Mouse (Mus musculus) limb, embryonic 12.5 days (tissue): ENCODE data around the gene Pappa. TPM values are rescaled to one million over a fixed set of nuclear protein-coding genes. Genes with fewer than 3 reads are reported as not detected.
A peak's percentile ranks its signal among the peaks of the same experiment; 100 is the strongest.

ENCODE experiments used
- ATAC-seq: fragments of 200-750 bp; cut with Nextera tagmentation; 2 replicates; pipeline ENCODE4 v1.8.0; 2017; ENCODE audit warnings: low read depth, moderate TSS enrichment; ENCODE audit not compliant: insufficient number of reproducible peaks, insufficient read depth, low FRiP score, low TSS enrichment
- H3K27ac ChIP-seq: fragments of 300-500 bp; sonication (generic); 2 replicates; pipeline ENCODE4 v1.5.1; 2016; ENCODE audit warnings: mild to moderate bottlenecking, moderate library complexity
- H3K27me3 ChIP-seq: fragments of 300-500 bp; sonication (generic); 2 replicates; pipeline ENCODE4 v1.6.1; 2016; ENCODE audit warnings: mild to moderate bottlenecking, moderate library complexity
- H3K36me3 ChIP-seq: fragments of 300-500 bp; sonication (generic); 2 replicates; pipeline ENCODE4 v1.6.1; 2016; ENCODE audit warnings: mild to moderate bottlenecking, moderate library complexity
- H3K4me1 ChIP-seq: fragments of 300-500 bp; sonication (generic); replicated peaks from 2 replicates; pipeline ENCODE4 v1.6.1; 2016
- H3K4me2 ChIP-seq: fragments of 300-500 bp; sonication (generic); 2 replicates; pipeline ENCODE4 v1.6.1; 2016; ENCODE audit warnings: mild to moderate bottlenecking, moderate library complexity
- H3K4me3 ChIP-seq: fragments of 300-500 bp; sonication (generic); replicated peaks from 2 replicates; pipeline ENCODE4 v1.5.1; 2016; ENCODE audit warnings: mild to moderate bottlenecking
- H3K9ac ChIP-seq: fragments of 300-500 bp; sonication (generic); replicated peaks from 2 replicates; pipeline ENCODE4 v1.6.1; 2016; ENCODE audit warnings: mild to moderate bottlenecking, moderate library complexity
- H3K9me3 ChIP-seq: fragments of 300-500 bp; sonication (generic); 2 replicates; pipeline ENCODE4 v1.6.1; 2016; ENCODE audit warnings: mild to moderate bottlenecking, moderate library complexity
- WGBS: fragments of 180-500 bp; shearing (Covaris S2); methylation state at CpG from one replicate; pipeline ENCODE4 v1.1.7; 2016; 5-methylcytosine and 5-hydroxymethylcytosine counted together
- polyA plus RNA-seq: library from polyadenylated mRNA; unstranded; fragments of >200 nt; fragmentation: Nextera tagmentation; extraction: Ambion mirVana; gene quantifications from 2 replicates; pipeline ENCODE4 v1.2.1, GENCODE M21; 2016

Gene Pappa
- polyA plus RNA-seq, 1 experiment from 2014 or later: 1.1 TPM

- Histone ChIP-seq H3K9ac (no peak overlapping the region), H3K27ac (peak overlapping the region; percentile 1; the same call in 1 of the 2 replicates), H3K27me3 (no peaks in the 10 kb centered on the region), H3K4me2 (peak overlapping the region; percentile 43), H3K4me1 (peaks cover 27% of the 10 kb centered on the region), H3K9me3 (no peaks in the 10 kb centered on the region), H3K36me3 (no peaks in the 10 kb centered on the region), H3K4me3 (no peak overlapping the region)
- peak; percentile 80; the same call in 1 of the 2 replicates for ATAC-seq
- 14% methylated on average over 9 of the region's 9 CpGs for WGBS
These were observed 93.8 kb downstream of the Pappa start for GRCm38 (mm10) chr4:65217651-65218364.

GRCm38 (mm10) chr4:65223901-65224300 lies 99.9 kb downstream of the Pappa start:
- Histone ChIP-seq H3K9me3 (no peaks in the 10 kb centered on the region), H3K27ac (no peak overlapping the region), H3K36me3 (no peaks in the 10 kb centered on the region), H3K4me2 (no peak overlapping the region), H3K4me1 (peaks cover under 1% of the 10 kb centered on the region; the same call in 1 of the 2 replicates), H3K9ac (no peak overlapping the region), H3K4me3 (no peak overlapping the region), H3K27me3 (no peaks in the 10 kb centered on the region)
- whole genome bisulfite sequencing: 79% methylated on average over 4 of the region's 4 CpGs
- no peak for ATAC-seq

GRCm38 (mm10) chr4:65238540-65238998 lies 114.6 kb downstream of the Pappa start:
- H3K4me2 ChIP-seq: no peak overlapping the region
- H3K9ac ChIP-seq: no peak overlapping the region
- no peaks in the 10 kb centered on the region for H3K9me3 ChIP-seq
- ATAC-seq: no peak
- H3K36me3 ChIP-seq: no peaks in the 10 kb centered on the region
- H3K4me1 ChIP-seq: peaks cover 22% of the 10 kb centered on the region
- H3K4me3 ChIP-seq: no peak overlapping the region
- peaks cover 4% of the 10 kb centered on the region; the same call in 1 of the 2 replicates for H3K27me3 ChIP-seq
- no peak overlapping the region for H3K27ac ChIP-seq
- 7% methylated on average over 8 of the region's 8 CpGs for WGBS

GRCm38 (mm10) chr4:65242434-65242931 lies 118.5 kb downstream of the Pappa start:
- H3K36me3 ChIP-seq: no peaks in the 10 kb centered on the region
- no peak for ATAC-seq
- peaks cover 19% of the 10 kb centered on the region for H3K4me1 ChIP-seq
- H3K9me3 ChIP-seq: no peaks in the 10 kb centered on the region
- peaks cover 10% of the 10 kb centered on the region; the same call in 1 of the 2 replicates for H3K27me3 ChIP-seq
- H3K27ac ChIP-seq: no peak overlapping the region
- H3K4me2 ChIP-seq: no peak overlapping the region
- H3K4me3 ChIP-seq: no peak overlapping the region
- H3K9ac ChIP-seq: no peak overlapping the region
- 4% methylated on average over 3 of the region's 3 CpGs for WGBS

- Histone ChIP-seq H3K9me3 (no peaks in the 10 kb centered on the region), H3K27ac (no peak overlapping the region), H3K36me3 (no peaks in the 10 kb centered on the region), H3K4me1 (peaks cover 15% of the 10 kb centered on the region), H3K4me2 (no peak overlapping the region), H3K4me3 (no peak overlapping the region), H3K9ac (no peak overlapping the region), H3K27me3 (peaks cover 10% of the 10 kb centered on the region; the same call in 1 of the 2 replicates)
- 23% methylated on average over 2 of the region's 2 CpGs for WGBS
- no peak for ATAC-seq
These were observed 119.3 kb downstream of the Pappa start for GRCm38 (mm10) chr4:65243245-65243644.

GRCm38 (mm10) chr4:65245015-65245414 lies 121.0 kb downstream of the Pappa start:
- Histone ChIP-seq H3K9ac (no peak overlapping the region), H3K27me3 (peaks cover 10% of the 10 kb centered on the region; the same call in 1 of the 2 replicates), H3K4me1 (peaks cover 7% of the 10 kb centered on the region), H3K36me3 (no peaks in the 10 kb centered on the region), H3K27ac (no peak overlapping the region), H3K4me3 (no peak overlapping the region), H3K9me3 (no peaks in the 10 kb centered on the region), H3K4me2 (no peak overlapping the region)
- whole genome bisulfite sequencing: 47% methylated on average over 4 of the region's 4 CpGs
- no peak for ATAC-seq

- WGBS: 52% methylated on average over 3 of the region's 3 CpGs
- no peak overlapping the region for H3K4me3 ChIP-seq
- ATAC-seq: no peak
These were observed 121.5 kb downstream of the Pappa start for GRCm38 (mm10) chr4:65245440-65245839.

GRCm38 (mm10) chr4:65252193-65252592 lies 128.2 kb downstream of the Pappa start:
- 1% methylated on average over 8 of the region's 8 CpGs for WGBS
- no peak overlapping the region for H3K9ac ChIP-seq
- H3K4me1 ChIP-seq: peaks cover 10% of the 10 kb centered on the region
- no peaks in the 10 kb centered on the region for H3K9me3 ChIP-seq
- H3K36me3 ChIP-seq: no peaks in the 10 kb centered on the region
- no peaks in the 10 kb centered on the region; the same call in 1 of the 2 replicates for H3K27me3 ChIP-seq
- H3K4me3 ChIP-seq: no peak overlapping the region
- peak overlapping the region; percentile 22; the same call in 1 of the 2 replicates for H3K4me2 ChIP-seq
- no peak overlapping the region for H3K27ac ChIP-seq
- ATAC-seq: peak; percentile 73; the same call in 1 of the 2 replicates

More at GRCm38 (mm10) chr4:65245440-65245839, 121.5 kb downstream of the Pappa start:
- no peaks in the 10 kb centered on the region for H3K9me3 ChIP-seq
- no peak overlapping the region for H3K9ac ChIP-seq
- no peak overlapping the region for H3K27ac ChIP-seq
- peaks cover 7% of the 10 kb centered on the region for H3K4me1 ChIP-seq
- H3K27me3 ChIP-seq: peaks cover 10% of the 10 kb centered on the region; the same call in 1 of the 2 replicates
- no peak overlapping the region for H3K4me2 ChIP-seq
- no peaks in the 10 kb centered on the region for H3K36me3 ChIP-seq

GRCm38 (mm10) chr4:65254073-65254472 lies 130.1 kb downstream of the Pappa start:
- Histone ChIP-seq H3K27ac (no peak overlapping the region), H3K9ac (no peak overlapping the region), H3K9me3 (no peaks in the 10 kb centered on the region), H3K36me3 (no peaks in the 10 kb centered on the region), H3K4me1 (peaks cover 10% of the 10 kb centered on the region), H3K4me2 (no peak overlapping the region), H3K27me3 (no peaks in the 10 kb centered on the region; the same call in 1 of the 2 replicates), H3K4me3 (no peak overlapping the region)
- no peak for ATAC-seq
- WGBS: 83% methylated on average over 1 of the region's 1 CpGs

GRCm38 (mm10) chr4:65267066-65267465 lies 143.1 kb downstream of the Pappa start:
- H3K4me1 ChIP-seq: no peaks in the 10 kb centered on the region
- ATAC-seq: no peak
- H3K9ac ChIP-seq: no peak overlapping the region
- H3K36me3 ChIP-seq: no peaks in the 10 kb centered on the region
- H3K27ac ChIP-seq: no peak overlapping the region
- H3K27me3 ChIP-seq: no peaks in the 10 kb centered on the region
- no peaks in the 10 kb centered on the region for H3K9me3 ChIP-seq
- no peak overlapping the region for H3K4me3 ChIP-seq
- no peak overlapping the region for H3K4me2 ChIP-seq
- WGBS: 65% methylated on average over 2 of the region's 2 CpGs

GRCm38 (mm10) chr4:65269996-65270395 lies 146.0 kb downstream of the Pappa start:
- H3K4me3 ChIP-seq: no peak overlapping the region
- no peaks in the 10 kb centered on the region for H3K9me3 ChIP-seq
- no peaks in the 10 kb centered on the region for H3K36me3 ChIP-seq
- no peak overlapping the region for H3K9ac ChIP-seq
- 75% methylated on average over 2 of the region's 2 CpGs for WGBS
- no peak overlapping the region for H3K27ac ChIP-seq
- no peak overlapping the region for H3K4me2 ChIP-seq
- no peak for ATAC-seq
- no peaks in the 10 kb centered on the region for H3K27me3 ChIP-seq
- H3K4me1 ChIP-seq: no peaks in the 10 kb centered on the region
